Mouse (Mus musculus) small intestine, adult 2 months (tissue): ENCODE results near the gene Rpl4.

ENCODE experiments used
- CTCF ChIP-seq: fragments of 200-500 bp; IDR thresholded peaks from 2 replicates; pipeline ENCODE4 v1.5.1; 2012; ENCODE audit warnings: low read depth, mild to moderate bottlenecking, control low read depth, inconsistent platforms, low read length, moderate library complexity, mixed read lengths; ENCODE audit not compliant: insufficient replicate concordance, insufficient read length; ENCODE audit errors: extremely low read depth
- POLR2A ChIP-seq: fragments of 200-500 bp; IDR thresholded peaks from 2 replicates; pipeline ENCODE4 v1.6.1; 2012; ENCODE audit warnings: low read depth, mild to moderate bottlenecking, control low read depth, inconsistent platforms, low read length, moderate library complexity

DNA sequence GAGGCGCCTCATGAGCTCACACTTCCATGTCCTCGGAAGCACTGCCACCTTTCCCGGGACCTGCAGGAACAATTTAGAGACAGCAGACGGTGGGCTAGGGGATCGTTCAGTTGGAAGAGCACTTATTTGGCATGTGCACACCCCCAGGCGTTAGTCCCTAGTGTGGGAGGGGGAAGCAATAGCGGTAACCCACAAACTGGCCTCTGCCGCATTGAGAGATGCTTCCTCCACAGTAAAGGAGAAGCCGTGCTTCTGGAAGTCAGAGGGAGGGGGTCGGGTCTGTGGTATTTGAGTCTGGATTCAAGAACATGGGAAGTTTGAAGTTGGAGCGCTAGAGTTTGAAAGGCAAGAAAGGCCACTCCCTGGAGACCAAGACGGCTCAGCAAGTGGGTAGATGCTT lies 47.1 kb upstream of the Rpl4 start:
- TF ChIP-seq CTCF = no peak
- no peak for TF ChIP-seq POLR2A
